8 mouse cellular contexts compared by ENCODE assay signal in genomic region chr1:135766592-135767306, GRCm38 (mm10). TPM values are rescaled to one million over a fixed set of nuclear protein-coding genes. Genes with fewer than 3 reads are reported as not detected.
DNase-seq lines count a peak whose midpoint lies in the region; ATAC-seq and TF ChIP-seq lines count a peak whose summit lies in the region.

No protein-coding gene starts in this region.

- TF ChIP-seq EP300 in liver, embryonic 14.5 days (IDR thresholded peaks at IDR 0.05; ENCODE audit: low read depth): no peak

- TF ChIP-seq CTCF in thymus, adult 2 months (IDR thresholded peaks at IDR 0.05; ENCODE audit: borderline replicate concordance, control insufficient read depth, extremely low read depth, insufficient read depth, low read length, poor library complexity): no peak
- no peak for TF ChIP-seq CTCF in liver, embryonic 14.5 days (IDR thresholded peaks at IDR 0.05; ENCODE audit: low read depth)

- TF ChIP-seq POLR2A in thymus, adult 2 months (IDR thresholded peaks at IDR 0.05; ENCODE audit: control insufficient read depth, extremely low read depth, insufficient read depth, low read length, poor library complexity): 0 out of 2 replicates have a peak, but pooled peaks have one; percentile 40

- no peak overlapping the region; the same call in 1 of the 2 replicates for H3K9ac ChIP-seq in liver, embryonic 14.5 days (replicated peaks)

- peak overlapping the region; percentile 65 for H3K4me3 ChIP-seq in thymus, adult 2 months (ENCODE audit: control insufficient read depth, insufficient read depth, low read length)
- H3K4me3 ChIP-seq in liver, embryonic 14.5 days (ENCODE audit: insufficient read depth in 1 of 2, low read depth in 2 of 2, low read length in 2 of 2): peak overlapping the region; percentile 19 to 57

- no peak overlapping the region for H3K27ac ChIP-seq in thymus, adult 2 months (ENCODE audit: control insufficient read depth, insufficient read depth, low read length)
- no peak overlapping the region for H3K27ac ChIP-seq in liver, embryonic 14.5 days

- peaks cover 14% of the 10 kb centered on the region for H3K4me1 ChIP-seq in thymus, adult 2 months (replicated peaks; ENCODE audit: control insufficient read depth, insufficient read depth, low read length)
- H3K4me1 ChIP-seq in liver, embryonic 14.5 days (replicated peaks; ENCODE audit: control insufficient read depth in 2 of 2, insufficient read depth in 2 of 2, low read length in 1 of 2): peaks cover 0 to 3% of the 10 kb centered on the region in 2 experiments; a peak in 2 of 4 replicates

- no peaks in the 10 kb centered on the region for H3K27me3 ChIP-seq in thymus, adult 2 months (ENCODE audit: control insufficient read depth, insufficient read depth, low read length)
- peaks cover 27% of the 10 kb centered on the region for H3K27me3 ChIP-seq in liver, embryonic 14.5 days (ENCODE audit: control insufficient read depth, insufficient read depth, low read length)

- ATAC-seq in liver, embryonic 14.5 days (ENCODE audit: insufficient read depth): no peak

- DNase-seq in embryo, embryonic 10.5 days (ENCODE audit: low spot score): peak; percentile 21
- DNase-seq in embryo, embryonic 11 days: no peak
- no peak for DNase-seq in thymus, adult 2 months
- DNase-seq in thymus, postnatal 14 days: no peak
- DNase-seq in liver, embryonic 14.5 days (ENCODE audit: low read depth in 3 of 3, low spot score in 3 of 3): no peak
- no peak for DNase-seq in gastrocnemius, postnatal 4 days (ENCODE audit: low spot score in 2 of 2)
- no peak for DNase-seq in thymus, postnatal 36 days
- DNase-seq in cerebellum, adult 9-10 months: no peak

- peak overlapping the region; percentile 72 for H3K4me2 ChIP-seq in liver, embryonic 14.5 days (ENCODE audit: low read depth)

- WGBS in thymus, adult 2 months: 39% methylated on average over 30 of the region's 30 CpGs
- 34% methylated on average over 30 of the region's 30 CpGs for WGBS in liver, embryonic 14.5 days (ENCODE audit: insufficient replicate concordance)

- H3K9me3 ChIP-seq in liver, embryonic 14.5 days (ENCODE audit: control insufficient read depth, low read length): no peaks in the 10 kb centered on the region

- H3K36me3 ChIP-seq in thymus, adult 2 months (ENCODE audit: control insufficient read depth, insufficient read depth, low read length): no peaks in the 10 kb centered on the region
- H3K36me3 ChIP-seq in liver, embryonic 14.5 days (replicated peaks; ENCODE audit: control insufficient read depth, insufficient read depth, low read depth): no peaks in the 10 kb centered on the region

RNA-seq across cellular contexts. Expression of gene Phlda3, which starts 0.8 kb away (rescaled TPM):
- polyA plus RNA-seq in thymus, adult 2 months (2012; rRNA removed): 62.1 and 67.6 TPM in 2 replicates
- 3.2 TPM in 2 replicates for polyA plus RNA-seq in liver, embryonic 14.5 days (2012; rRNA removed)
- polyA plus RNA-seq in liver, embryonic 14.5 days (2014; fragmentation: Nextera tagmentation; extraction: Ambion mirVana): 4.5 and 5.2 TPM in 2 replicates
- total RNA-seq in gastrocnemius, postnatal 4 days (2021): 10 to 100 TPM; 30.6 to 38.0 TPM

RNA-seq across cellular contexts. Expression of gene Tnni1, which starts 12.5 kb away (rescaled TPM):
- polyA plus RNA-seq in thymus, adult 2 months (2012; rRNA removed): 2.1 and 2.2 TPM in 2 replicates
- polyA plus RNA-seq in liver, embryonic 14.5 days (2012; rRNA removed): 0.95 and 1.3 TPM in 2 replicates
- 1.5 and 1.7 TPM in 2 replicates for polyA plus RNA-seq in liver, embryonic 14.5 days (2014; fragmentation: Nextera tagmentation; extraction: Ambion mirVana)
- total RNA-seq in gastrocnemius, postnatal 4 days (2021): 100 to 1,000 TPM; 298 to 331 TPM

RNA-seq across cellular contexts. Expression of gene Csrp1, which starts 46.9 kb away (rescaled TPM):
- polyA plus RNA-seq in thymus, adult 2 months (2012; rRNA removed): 333 and 390 TPM in 2 replicates
- 35.7 and 38.2 TPM in 2 replicates for polyA plus RNA-seq in liver, embryonic 14.5 days (2012; rRNA removed)
- polyA plus RNA-seq in liver, embryonic 14.5 days (2014; fragmentation: Nextera tagmentation; extraction: Ambion mirVana): 33.8 and 34.7 TPM in 2 replicates
- 100 to 1,000 TPM; 109 to 114 TPM for total RNA-seq in gastrocnemius, postnatal 4 days (2021)

RNA-seq across cellular contexts. Expression of gene Lad1, which starts 51.6 kb away (rescaled TPM):
- 36.0 and 38.7 TPM in 2 replicates for polyA plus RNA-seq in thymus, adult 2 months (2012; rRNA removed)
- polyA plus RNA-seq in liver, embryonic 14.5 days (2012; rRNA removed): 0.12 and 0.30 TPM in 2 replicates
- 0.13 and 0.14 TPM in 2 replicates for polyA plus RNA-seq in liver, embryonic 14.5 days (2014; fragmentation: Nextera tagmentation; extraction: Ambion mirVana)
- total RNA-seq in gastrocnemius, postnatal 4 days (2021): under 1 TPM; 0.39 to 0.44 TPM

Comparison
In these comparisons a context has a peak if more than half of its experiments do, and no peak if none do; other contexts are left out.
1. RNA of gene Phlda3, which starts 0.8 kb away (polyA plus RNA-seq): 62.1 to 67.6 TPM in thymus, adult 2 months; 3.2 to 5.2 TPM in liver, embryonic 14.5 days; every median in the first group is over 10 times any median in the second.